Mouse (Mus musculus): Measurements from ENCODE around the gene Pappa2. TPM values are rescaled to one million over a fixed set of nuclear protein-coding genes. Genes with fewer than 3 reads are reported as not detected.

Pappa2 gene
- polyA plus RNA-seq, 1 experiment from 2014 or later = 1.3 TPM

- no peaks in the 10 kb centered on the region; the same call in 1 of the 2 replicates for H3K4me1 ChIP-seq (replicated peaks; ENCODE audit: control insufficient read depth, insufficient read depth, low read length)
- no peaks in the 10 kb centered on the region for H3K9me3 ChIP-seq (ENCODE audit: control insufficient read depth, low read length)
- 73% methylated on average over 10 of the region's 10 CpGs for WGBS
- H3K9ac ChIP-seq (replicated peaks; ENCODE audit: low read depth, low read length) = no peak overlapping the region
- H3K36me3 ChIP-seq (ENCODE audit: control insufficient read depth, insufficient read depth) = no peaks in the 10 kb centered on the region
- ATAC-seq = peak; percentile 45; the same call in 1 of the 2 replicates
- H3K4me3 ChIP-seq (replicated peaks; ENCODE audit: low read length) = no peak overlapping the region
- no peak overlapping the region for H3K27ac ChIP-seq (ENCODE audit: low read length)
- no peaks in the 10 kb centered on the region for H3K27me3 ChIP-seq (replicated peaks; ENCODE audit: control insufficient read depth, insufficient read depth, low read length)
- no peak overlapping the region for H3K4me2 ChIP-seq (ENCODE audit: low read length)
These were observed 231.8 kb downstream of the Pappa2 start for GRCm38 (mm10) chr1:158748356-158749096.

- no peaks in the 10 kb centered on the region for H3K27me3 ChIP-seq (replicated peaks; ENCODE audit: control insufficient read depth, insufficient read depth, low read length)
- no peak for ATAC-seq
- no peak overlapping the region for H3K9ac ChIP-seq (replicated peaks; ENCODE audit: low read depth, low read length)
- 85% methylated on average over 5 of the region's 5 CpGs for whole genome bisulfite sequencing
- H3K27ac ChIP-seq (ENCODE audit: low read length) = no peak overlapping the region
- H3K36me3 ChIP-seq (ENCODE audit: control insufficient read depth, insufficient read depth) = no peaks in the 10 kb centered on the region
- no peak overlapping the region for H3K4me2 ChIP-seq (ENCODE audit: low read length)
- peaks cover 11% of the 10 kb centered on the region for H3K4me1 ChIP-seq (replicated peaks; ENCODE audit: control insufficient read depth, insufficient read depth, low read length)
- H3K9me3 ChIP-seq (ENCODE audit: control insufficient read depth, low read length) = no peaks in the 10 kb centered on the region
- H3K4me3 ChIP-seq (replicated peaks; ENCODE audit: low read length) = no peak overlapping the region
These were observed 238.8 kb downstream of the Pappa2 start for GRCm38 (mm10) chr1:158741449-158741848.

GRCm38 (mm10) chr1:158740949-158741348 lies 239.3 kb downstream of the Pappa2 start:
- H3K27ac ChIP-seq (ENCODE audit: low read length) = no peak overlapping the region
- H3K36me3 ChIP-seq (ENCODE audit: control insufficient read depth, insufficient read depth) = no peaks in the 10 kb centered on the region
- no peak overlapping the region for H3K4me3 ChIP-seq (replicated peaks; ENCODE audit: low read length)
- H3K9me3 ChIP-seq (ENCODE audit: control insufficient read depth, low read length) = no peaks in the 10 kb centered on the region
- no peak for ATAC-seq
- H3K4me1 ChIP-seq (replicated peaks; ENCODE audit: control insufficient read depth, insufficient read depth, low read length) = peaks cover 11% of the 10 kb centered on the region
- no peak overlapping the region for H3K9ac ChIP-seq (replicated peaks; ENCODE audit: low read depth, low read length)
- H3K27me3 ChIP-seq (replicated peaks; ENCODE audit: control insufficient read depth, insufficient read depth, low read length) = no peaks in the 10 kb centered on the region
- no peak overlapping the region for H3K4me2 ChIP-seq (ENCODE audit: low read length)
- 85% methylated on average over 5 of the region's 5 CpGs for WGBS

GRCm38 (mm10) chr1:158740161-158740766 lies 240.0 kb downstream of the Pappa2 start:
- 70% methylated on average over 6 of the region's 6 CpGs for WGBS
- H3K36me3 ChIP-seq (ENCODE audit: control insufficient read depth, insufficient read depth) = no peaks in the 10 kb centered on the region
- no peak overlapping the region for H3K4me3 ChIP-seq (replicated peaks; ENCODE audit: low read length)
- no peak overlapping the region for H3K4me2 ChIP-seq (ENCODE audit: low read length)
- no peak for ATAC-seq
- H3K4me1 ChIP-seq (replicated peaks; ENCODE audit: control insufficient read depth, insufficient read depth, low read length) = peaks cover 11% of the 10 kb centered on the region
- H3K27me3 ChIP-seq (replicated peaks; ENCODE audit: control insufficient read depth, insufficient read depth, low read length) = no peaks in the 10 kb centered on the region
- no peaks in the 10 kb centered on the region for H3K9me3 ChIP-seq (ENCODE audit: control insufficient read depth, low read length)
- no peak overlapping the region for H3K9ac ChIP-seq (replicated peaks; ENCODE audit: low read depth, low read length)
- peak overlapping the region; percentile 51 for H3K27ac ChIP-seq (ENCODE audit: low read length)

DNA sequence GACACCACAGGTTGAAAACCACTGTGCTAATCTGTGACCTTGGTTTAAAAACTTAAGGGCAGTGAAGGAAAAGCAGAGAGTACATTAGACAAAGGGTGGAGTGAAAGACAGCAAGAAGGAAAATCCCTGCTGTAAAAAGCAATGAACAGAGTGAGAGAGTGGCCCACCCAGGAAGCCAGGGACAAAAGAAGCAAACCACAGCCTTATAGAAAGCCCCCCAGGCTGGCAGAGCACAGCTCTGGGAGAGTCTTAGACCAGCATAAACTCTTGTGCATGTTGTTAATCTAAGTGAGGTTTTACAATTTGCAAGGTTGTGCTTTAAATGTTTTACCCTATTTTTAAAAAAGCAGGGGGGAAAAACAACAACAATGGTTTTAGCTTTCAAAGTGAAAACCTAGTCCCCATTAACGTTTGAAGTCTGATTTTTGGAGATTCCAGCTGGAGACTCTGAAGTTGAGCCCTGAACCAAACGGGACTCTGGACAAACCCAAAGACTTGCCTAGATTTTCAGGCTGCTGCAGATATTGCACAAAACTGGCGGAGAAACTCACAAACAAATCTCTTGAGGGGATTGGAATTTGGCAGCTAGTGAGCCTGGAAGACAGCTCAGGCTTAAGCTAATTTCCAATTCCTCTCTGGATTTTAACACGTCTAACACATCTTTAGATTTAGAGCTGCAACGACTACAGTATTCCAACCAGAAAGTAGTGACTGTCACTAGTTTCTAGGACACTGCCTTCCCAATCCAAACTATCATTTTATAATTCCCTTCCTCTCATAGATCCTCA lies 241.0 kb downstream of the Pappa2 start:
- Histone ChIP-seq H3K9ac (replicated peaks; ENCODE audit: low read depth, low read length) (no peak overlapping the region), H3K4me2 (ENCODE audit: low read length) (no peak overlapping the region), H3K4me3 (replicated peaks; ENCODE audit: low read length) (no peak overlapping the region), H3K9me3 (ENCODE audit: control insufficient read depth, low read length) (no peaks in the 10 kb centered on the region), H3K36me3 (ENCODE audit: control insufficient read depth, insufficient read depth) (no peaks in the 10 kb centered on the region), H3K27ac (ENCODE audit: low read length) (peak overlapping the region; percentile 58), H3K4me1 (replicated peaks; ENCODE audit: control insufficient read depth, insufficient read depth, low read length) (peaks cover 11% of the 10 kb centered on the region), H3K27me3 (replicated peaks; ENCODE audit: control insufficient read depth, insufficient read depth, low read length) (no peaks in the 10 kb centered on the region)
- ATAC-seq = peak; percentile 81
- WGBS = 20% methylated on average over 5 of the region's 5 CpGs

DNA sequence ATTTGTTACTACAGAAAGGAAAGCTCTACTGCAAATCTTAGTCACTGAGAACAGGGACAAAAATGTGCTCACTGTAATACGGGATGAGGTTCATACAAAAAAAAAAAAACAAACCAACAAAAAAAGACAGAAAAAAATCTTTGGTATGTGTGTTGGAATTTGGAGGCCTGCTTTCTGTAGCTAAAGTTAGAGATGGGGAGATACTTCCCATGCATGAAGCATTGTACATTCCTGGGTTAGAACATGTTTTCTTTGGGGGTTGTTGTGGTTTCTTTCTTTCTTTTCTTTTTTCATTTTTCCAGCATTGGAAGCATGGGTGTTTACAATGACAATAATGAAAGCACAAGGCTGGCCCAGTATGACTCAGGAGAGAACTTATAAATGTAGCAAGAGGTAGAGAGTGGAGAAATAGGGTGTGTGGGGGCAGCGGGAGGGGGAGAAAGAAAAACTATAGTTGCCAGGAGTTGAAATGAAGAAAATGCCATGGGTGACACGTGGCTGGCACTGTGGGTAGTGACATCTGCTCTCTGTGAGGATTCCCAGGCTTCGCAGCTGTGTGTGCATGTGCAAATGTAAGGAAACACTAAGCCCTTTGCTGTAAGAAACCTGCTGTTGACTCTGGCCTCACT lies 247.3 kb downstream of the Pappa2 start:
- H3K4me2 ChIP-seq (ENCODE audit: low read length) = no peak overlapping the region
- ATAC-seq = no peak
- 58% methylated on average over 4 of the region's 4 CpGs for WGBS
- no peaks in the 10 kb centered on the region for H3K27me3 ChIP-seq (replicated peaks; ENCODE audit: control insufficient read depth, insufficient read depth, low read length)
- no peak overlapping the region for H3K9ac ChIP-seq (replicated peaks; ENCODE audit: low read depth, low read length)
- H3K4me1 ChIP-seq (replicated peaks; ENCODE audit: control insufficient read depth, insufficient read depth, low read length) = no peaks in the 10 kb centered on the region
- H3K36me3 ChIP-seq (ENCODE audit: control insufficient read depth, insufficient read depth) = no peaks in the 10 kb centered on the region
- H3K27ac ChIP-seq (ENCODE audit: low read length) = no peak overlapping the region
- no peak overlapping the region for H3K4me3 ChIP-seq (replicated peaks; ENCODE audit: low read length)
- no peaks in the 10 kb centered on the region for H3K9me3 ChIP-seq (ENCODE audit: control insufficient read depth, low read length)

- H3K9ac ChIP-seq (replicated peaks; ENCODE audit: low read depth, low read length) = no peak overlapping the region
- H3K27me3 ChIP-seq (replicated peaks; ENCODE audit: control insufficient read depth, insufficient read depth, low read length) = no peaks in the 10 kb centered on the region
- no peak overlapping the region for H3K4me2 ChIP-seq (ENCODE audit: low read length)
- no peak overlapping the region for H3K27ac ChIP-seq (ENCODE audit: low read length)
- H3K4me1 ChIP-seq (replicated peaks; ENCODE audit: control insufficient read depth, insufficient read depth, low read length) = no peaks in the 10 kb centered on the region
- WGBS = 51% methylated on average over 5 of the region's 5 CpGs
- H3K36me3 ChIP-seq (ENCODE audit: control insufficient read depth, insufficient read depth) = no peaks in the 10 kb centered on the region
- no peak overlapping the region for H3K4me3 ChIP-seq (replicated peaks; ENCODE audit: low read length)
- no peaks in the 10 kb centered on the region for H3K9me3 ChIP-seq (ENCODE audit: control insufficient read depth, low read length)
- peak; percentile 59; the same call in 1 of the 2 replicates for ATAC-seq
These were observed 266.8 kb downstream of the Pappa2 start for GRCm38 (mm10) chr1:158713301-158714095.

DNA sequence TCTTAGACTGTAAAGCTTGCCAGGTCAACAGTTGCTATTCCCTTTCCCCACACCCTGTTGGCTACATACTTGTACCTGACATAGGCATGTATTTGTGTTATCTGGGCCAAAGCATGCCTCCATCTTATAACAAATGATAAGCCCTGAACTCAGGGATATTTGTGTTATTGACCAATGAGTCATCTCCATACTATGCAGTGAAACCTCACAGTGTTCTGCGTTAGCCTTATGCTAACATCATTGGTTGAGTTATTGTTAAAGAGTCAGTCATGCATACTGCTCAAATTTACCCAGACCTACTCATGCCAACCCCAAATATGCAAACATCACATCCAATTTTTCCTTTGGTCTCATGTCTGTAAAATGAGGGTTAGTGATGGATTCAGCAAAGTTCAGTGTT lies 279.0 kb downstream of the Pappa2 start:
- no peaks in the 10 kb centered on the region for H3K27me3 ChIP-seq (replicated peaks; ENCODE audit: control insufficient read depth, insufficient read depth, low read length)
- no peak overlapping the region for H3K4me3 ChIP-seq (replicated peaks; ENCODE audit: low read length)
- no peak overlapping the region for H3K9ac ChIP-seq (replicated peaks; ENCODE audit: low read depth, low read length)
- no peaks in the 10 kb centered on the region for H3K9me3 ChIP-seq (ENCODE audit: control insufficient read depth, low read length)
- no peak overlapping the region for H3K27ac ChIP-seq (ENCODE audit: low read length)
- no peak overlapping the region for H3K4me2 ChIP-seq (ENCODE audit: low read length)
- 89% methylated on average over 1 of the region's 1 CpGs for WGBS
- no peaks in the 10 kb centered on the region for H3K4me1 ChIP-seq (replicated peaks; ENCODE audit: control insufficient read depth, insufficient read depth, low read length)
- H3K36me3 ChIP-seq (ENCODE audit: control insufficient read depth, insufficient read depth) = no peaks in the 10 kb centered on the region
- no peak for ATAC-seq

Measured in forebrain, embryonic 16.5 days (tissue).